Mouse (Mus musculus): ENCODE results near the gene Slc25a22.

GRCm38 (mm10) chr7:141408833-141409232 is 28.9 kb downstream of the Slc25a22 start:
- TF ChIP-seq CTCF (IDR thresholded peaks at IDR 0.05; ENCODE audit: control insufficient read depth, insufficient read depth, insufficient read length), result peak; percentile 55
- TF ChIP-seq USF1 (IDR thresholded peaks at IDR 0.05; ENCODE audit: low read depth), result no peak
- no peak for TF ChIP-seq CEBPB (IDR thresholded peaks at IDR 0.05; ENCODE audit: low read depth)
- TF ChIP-seq MYOD1 (IDR thresholded peaks at IDR 0.05; ENCODE audit: control insufficient read depth, insufficient read length, low read depth), result no peak
- TF ChIP-seq MAX (IDR thresholded peaks at IDR 0.05), result no peak
- TF ChIP-seq MYOG (IDR thresholded peaks at IDR 0.05; ENCODE audit: control insufficient read depth, extremely low read depth, insufficient read length), result no peak
